In the genomic region with DNA sequence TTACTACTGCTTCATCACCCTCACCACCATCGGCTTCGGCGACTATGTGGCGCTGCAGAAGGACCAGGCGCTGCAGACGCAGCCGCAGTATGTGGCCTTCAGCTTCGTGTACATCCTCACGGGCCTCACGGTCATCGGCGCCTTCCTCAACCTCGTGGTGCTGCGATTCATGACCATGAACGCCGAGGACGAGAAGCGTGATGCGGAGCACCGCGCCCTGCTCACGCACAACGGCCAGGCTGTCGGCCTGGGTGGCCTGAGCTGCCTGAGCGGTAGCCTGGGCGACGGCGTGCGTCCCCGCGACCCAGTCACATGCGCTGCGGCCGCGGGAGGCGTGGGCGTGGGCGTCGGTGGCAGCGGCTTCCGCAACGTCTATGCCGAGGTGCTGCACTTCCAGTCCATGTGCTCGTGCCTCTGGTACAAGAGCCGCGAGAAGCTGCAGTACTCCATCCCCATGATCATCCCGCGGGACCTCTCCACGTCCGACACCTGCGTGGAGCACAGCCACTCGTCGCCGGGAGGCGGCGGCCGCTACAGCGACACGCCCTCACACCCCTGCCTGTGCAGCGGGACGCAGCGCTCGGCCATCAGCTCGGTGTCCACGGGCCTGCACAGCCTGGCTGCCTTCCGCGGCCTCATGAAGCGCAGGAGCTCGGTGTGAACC, we compare ENCODE assay signal across 8 mouse cellular contexts. TPM values are rescaled to one million over a fixed set of nuclear protein-coding genes. Genes with fewer than 3 reads are reported as not detected.
DNase-seq lines count a peak whose midpoint lies in the region; ATAC-seq lines count a peak whose summit lies in the region.

No protein-coding gene starts in this region.

- no peaks in the 10 kb centered on the region for H3K9me3 ChIP-seq in heart, embryonic 13.5 days
- no peaks in the 10 kb centered on the region for H3K9me3 ChIP-seq in midbrain, embryonic 14.5 days (ENCODE audit: control insufficient read depth, low read length)

- H3K36me3 ChIP-seq in heart, embryonic 13.5 days, result no peaks in the 10 kb centered on the region; the same call in 1 of the 2 replicates
- no peaks in the 10 kb centered on the region for H3K36me3 ChIP-seq in midbrain, embryonic 14.5 days (ENCODE audit: control insufficient read depth, insufficient read depth, low read length)

- H3K4me2 ChIP-seq in heart, embryonic 13.5 days, result peak overlapping the region; percentile 66
- H3K4me2 ChIP-seq in midbrain, embryonic 14.5 days (ENCODE audit: low read length), result peak overlapping the region; percentile 64

- no peak for DNase-seq in heart, adult 18-20 months
- DNase-seq in forelimb bud, embryonic 11.5 days (ENCODE audit: low read depth, low spot score), result peak; percentile 24
- peak; percentile 11 for DNase-seq in liver
- peak; percentile 59 for DNase-seq in midbrain, embryonic 14.5 days
- DNase-seq in testis, postnatal 10 days (ENCODE audit: low spot score), result peak; percentile 60
- DNase-seq in right cerebral cortex, adult 2 months (ENCODE audit: low spot score in 2 of 2), result no peak

- ATAC-seq in heart, embryonic 13.5 days (ENCODE audit: extremely low read depth, insufficient number of reproducible peaks, low FRiP score, low TSS enrichment), result no peak
- ATAC-seq in activated CD4-positive, CD25-positive, alpha-beta regulatory T cell, adult 4 months, result peak; percentile 43
- peak; percentile 40; the same call in 1 of the 2 replicates for ATAC-seq in midbrain, embryonic 14.5 days (ENCODE audit: low FRiP score, low TSS enrichment)

- WGBS in heart, embryonic 13.5 days, result 7% methylated on average over 69 of the region's 69 CpGs
- WGBS in midbrain, embryonic 14.5 days, result 2% methylated on average over 68 of the region's 69 CpGs

- H3K9ac ChIP-seq in heart, embryonic 13.5 days, result peak overlapping the region; percentile 62
- peak overlapping the region; percentile 44 for H3K9ac ChIP-seq in midbrain, embryonic 14.5 days (replicated peaks; ENCODE audit: low read length)

- peaks cover 58% of the 10 kb centered on the region for H3K4me1 ChIP-seq in heart, embryonic 13.5 days
- peaks cover 13% of the 10 kb centered on the region for H3K4me1 ChIP-seq in midbrain, embryonic 14.5 days (ENCODE audit: control insufficient read depth, insufficient read depth, low read length)

- H3K27me3 ChIP-seq in heart, embryonic 13.5 days (replicated peaks), result peaks cover 26% of the 10 kb centered on the region
- peaks cover 34% of the 10 kb centered on the region for H3K27me3 ChIP-seq in midbrain, embryonic 14.5 days (ENCODE audit: control insufficient read depth, insufficient read depth, low read length)

- H3K4me3 ChIP-seq in heart, embryonic 13.5 days, result peak overlapping the region; percentile 44
- peak overlapping the region; percentile 33 for H3K4me3 ChIP-seq in midbrain, embryonic 14.5 days (replicated peaks; ENCODE audit: low read depth, low read length)

- H3K27ac ChIP-seq in heart, embryonic 13.5 days (replicated peaks), result no peak overlapping the region
- no peak overlapping the region for H3K27ac ChIP-seq in midbrain, embryonic 14.5 days (replicated peaks; ENCODE audit: low read depth, low read length)

RNA-seq across cellular contexts. Expression of gene Slc35f6, which starts 25.4 kb away (rescaled TPM):
- 21.9 and 22.6 TPM in 2 replicates for polyA plus RNA-seq in heart, embryonic 13.5 days (2015; fragmentation: Nextera tagmentation; extraction: Ambion mirVana)
- total RNA-seq in heart, adult 18-20 months (2021), result 10 to 100 TPM; 44.7 to 51.8 TPM
- 10 to 100 TPM in 1 of 2 experiments, 1 to 10 TPM in 1; 8.7 to 15.7 TPM for polyA plus RNA-seq in activated CD4-positive, CD25-positive, alpha-beta regulatory T cell, adult 4 months (2017; shearing (Covaris generic))
- polyA plus RNA-seq in midbrain, embryonic 14.5 days (2014; fragmentation: Nextera tagmentation; extraction: Ambion mirVana), result 26.6 and 33.9 TPM in 2 replicates

RNA-seq across cellular contexts. Expression of gene Kcnk3, which starts 34.3 kb away (rescaled TPM):
- polyA plus RNA-seq in heart, embryonic 13.5 days (2015; fragmentation: Nextera tagmentation; extraction: Ambion mirVana), result 28.9 and 29.1 TPM in 2 replicates
- 100 to 1,000 TPM; 237 to 244 TPM for total RNA-seq in heart, adult 18-20 months (2021)
- not detected for polyA plus RNA-seq in activated CD4-positive, CD25-positive, alpha-beta regulatory T cell, adult 4 months (2017; shearing (Covaris generic))
- polyA plus RNA-seq in midbrain, embryonic 14.5 days (2014; fragmentation: Nextera tagmentation; extraction: Ambion mirVana), result 4.7 and 6.6 TPM in 2 replicates

RNA-seq across cellular contexts. Expression of gene Cenpa, which starts 44.3 kb away (rescaled TPM):
- polyA plus RNA-seq in heart, embryonic 13.5 days (2015; fragmentation: Nextera tagmentation; extraction: Ambion mirVana), result 259 TPM in 2 replicates
- total RNA-seq in heart, adult 18-20 months (2021), result 10 to 100 TPM; 58.6 to 66.5 TPM
- polyA plus RNA-seq in activated CD4-positive, CD25-positive, alpha-beta regulatory T cell, adult 4 months (2017; shearing (Covaris generic)), result 100 to 1,000 TPM in 1 of 2 experiments, 10 to 100 TPM in 1; 79.2 to 115 TPM
- polyA plus RNA-seq in midbrain, embryonic 14.5 days (2014; fragmentation: Nextera tagmentation; extraction: Ambion mirVana), result 40.0 and 65.3 TPM in 2 replicates

Comparison
In these comparisons a context has a peak if more than half of its experiments do, and no peak if none do; other contexts are left out.
1. DNase-seq: peak in forelimb bud, embryonic 11.5 days (single experiment), liver (single experiment), midbrain, embryonic 14.5 days (single experiment) and testis, postnatal 10 days (single experiment); none in heart, adult 18-20 months (0 of 2) and right cerebral cortex, adult 2 months (0 of 2).